Mouse (Mus musculus) liver, embryonic 12.5 days (tissue): ENCODE results near the gene Nme8. TPM values are rescaled to one million over a fixed set of nuclear protein-coding genes. Genes with fewer than 3 reads are reported as not detected.

Source experiments
- ATAC-seq: fragments of 200-750 bp; cut with Nextera tagmentation; 2 replicates; pipeline ENCODE4 v1.8.0; 2017; ENCODE audit warnings: moderate number of reproducible peaks, mild to moderate bottlenecking, moderate library complexity
- H3K27ac ChIP-seq: fragments of 300-500 bp; sonication (generic); 2 replicates; pipeline ENCODE4 v1.5.1; 2016; ENCODE audit warnings: mild to moderate bottlenecking
- H3K27me3 ChIP-seq: fragments of 300-500 bp; sonication (generic); replicated peaks from 2 replicates; pipeline ENCODE4 v1.6.1; 2016; ENCODE audit warnings: mild to moderate bottlenecking, moderate library complexity
- H3K36me3 ChIP-seq: fragments of 300-500 bp; sonication (generic); 2 replicates; pipeline ENCODE4 v1.6.1; 2016; ENCODE audit warnings: mild to moderate bottlenecking, moderate library complexity
- H3K4me1 ChIP-seq: fragments of 300-500 bp; sonication (generic); 2 replicates; pipeline ENCODE4 v1.6.1; 2016
- H3K4me2 ChIP-seq: fragments of 300-500 bp; sonication (generic); 2 replicates; pipeline ENCODE4 v1.6.1; 2016; ENCODE audit warnings: mild to moderate bottlenecking, moderate library complexity
- H3K4me3 ChIP-seq: fragments of 300-500 bp; sonication (generic); 2 replicates; pipeline ENCODE4 v1.5.1; 2016; ENCODE audit warnings: mild to moderate bottlenecking, moderate library complexity
- H3K9ac ChIP-seq: fragments of 300-500 bp; sonication (generic); 2 replicates; pipeline ENCODE4 v1.6.1; 2016; ENCODE audit warnings: mild to moderate bottlenecking, moderate library complexity
- H3K9me3 ChIP-seq: fragments of 300-500 bp; sonication (generic); replicated peaks from 2 replicates; pipeline ENCODE4 v1.6.1; 2016; ENCODE audit warnings: mild to moderate bottlenecking, moderate library complexity
- WGBS: fragments of 180-500 bp; shearing (Covaris S2); methylation state at CpG from one replicate; pipeline ENCODE4 v1.1.7; 2016; ENCODE audit not compliant: insufficient replicate concordance; 5-methylcytosine and 5-hydroxymethylcytosine counted together
- polyA plus RNA-seq: library from polyadenylated mRNA; unstranded; fragments of >200 nt; fragmentation: Nextera tagmentation; extraction: Ambion mirVana; gene quantifications from 2 replicates; pipeline ENCODE4 v1.2.1, GENCODE M21; 2016

Nme8 gene
- polyA plus RNA-seq, 1 experiment from 2014 or later, result not detected

DNA sequence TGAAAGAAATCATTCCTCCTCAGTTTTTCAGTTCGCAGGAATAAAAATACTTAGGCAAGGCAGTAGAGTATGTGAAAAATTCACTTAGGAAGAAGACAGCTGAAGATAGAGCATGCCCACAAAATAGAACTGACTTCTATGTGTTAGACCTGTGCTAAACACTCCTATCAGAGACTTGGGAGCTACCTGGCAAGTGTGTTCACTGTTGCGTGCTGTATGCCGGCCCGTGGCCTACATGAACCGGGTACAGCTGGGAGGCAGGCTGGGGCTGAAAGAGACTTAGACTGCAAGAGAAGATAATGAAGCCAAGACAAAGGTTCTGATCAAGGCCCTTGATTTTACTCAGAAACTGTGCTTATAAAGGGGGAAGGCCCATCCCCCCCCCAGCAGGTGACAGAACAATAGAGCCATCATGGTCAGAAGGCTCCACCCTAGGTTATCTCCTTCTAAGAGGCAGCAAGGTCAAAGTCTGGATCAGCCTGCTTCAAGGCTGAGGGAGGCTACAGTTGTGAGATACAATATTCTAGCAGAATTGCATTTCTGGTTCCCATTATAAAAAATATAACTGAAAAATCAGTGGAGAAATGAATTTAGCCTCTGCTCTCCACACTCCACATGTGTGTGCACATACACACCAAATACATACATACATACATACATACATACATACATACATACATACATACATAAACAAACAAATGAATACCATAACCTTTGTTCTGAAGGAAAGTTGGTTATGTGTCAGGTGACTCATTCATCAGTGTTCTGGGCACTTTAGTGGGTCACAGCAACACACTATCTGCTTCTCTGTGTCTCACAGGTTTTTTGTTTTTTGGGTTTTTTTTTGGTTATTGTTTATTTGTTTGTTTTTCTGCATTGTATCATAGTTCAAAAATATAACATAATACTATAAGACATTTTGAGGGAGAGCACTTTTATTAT lies 66.6 kb downstream of the Nme8 start:
- WGBS, result 70% methylated on average over 5 of the region's 5 CpGs

DNA sequence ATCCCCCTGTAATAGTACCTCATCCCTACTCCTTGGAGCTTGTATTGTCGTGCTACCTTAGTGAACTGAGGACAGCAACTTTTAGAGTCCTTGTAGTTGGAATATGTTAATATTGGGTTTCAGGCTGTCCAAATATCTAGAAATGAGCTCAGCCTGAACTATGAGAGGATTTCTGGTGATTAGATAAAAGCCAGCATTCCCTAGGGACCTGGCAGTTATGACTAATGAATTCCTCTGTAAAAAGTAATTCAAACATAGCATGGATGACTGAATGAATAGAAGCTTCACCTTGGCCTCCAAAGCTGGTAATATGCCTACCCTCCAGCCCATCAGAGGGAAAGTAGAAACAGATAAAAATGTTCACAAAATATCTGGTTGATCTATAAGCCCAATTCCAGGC lies 71.1 kb downstream of the Nme8 start:
- WGBS, result 72% methylated on average over 1 of the region's 1 CpGs
- no peak for ATAC-seq
- Histone ChIP-seq H3K27me3 (peaks cover 40% of the 10 kb centered on the region), H3K27ac (no peak overlapping the region), H3K4me3 (no peak overlapping the region), H3K9ac (no peak overlapping the region), H3K9me3 (no peaks in the 10 kb centered on the region), H3K36me3 (no peaks in the 10 kb centered on the region), H3K4me2 (no peak overlapping the region), H3K4me1 (peaks cover 41% of the 10 kb centered on the region)

More for the DNA sequence above, 66.6 kb downstream of the Nme8 start:
- Histone ChIP-seq H3K9me3 (no peaks in the 10 kb centered on the region), H3K4me3 (no peak overlapping the region), H3K27me3 (no peaks in the 10 kb centered on the region), H3K27ac (peak overlapping the region; percentile 36; the same call in 1 of the 2 replicates), H3K4me1 (peaks cover 26% of the 10 kb centered on the region), H3K9ac (no peak overlapping the region), H3K4me2 (no peak overlapping the region), H3K36me3 (no peaks in the 10 kb centered on the region)
- ATAC-seq, result peak; percentile 53; the same call in 1 of the 2 replicates

DNA sequence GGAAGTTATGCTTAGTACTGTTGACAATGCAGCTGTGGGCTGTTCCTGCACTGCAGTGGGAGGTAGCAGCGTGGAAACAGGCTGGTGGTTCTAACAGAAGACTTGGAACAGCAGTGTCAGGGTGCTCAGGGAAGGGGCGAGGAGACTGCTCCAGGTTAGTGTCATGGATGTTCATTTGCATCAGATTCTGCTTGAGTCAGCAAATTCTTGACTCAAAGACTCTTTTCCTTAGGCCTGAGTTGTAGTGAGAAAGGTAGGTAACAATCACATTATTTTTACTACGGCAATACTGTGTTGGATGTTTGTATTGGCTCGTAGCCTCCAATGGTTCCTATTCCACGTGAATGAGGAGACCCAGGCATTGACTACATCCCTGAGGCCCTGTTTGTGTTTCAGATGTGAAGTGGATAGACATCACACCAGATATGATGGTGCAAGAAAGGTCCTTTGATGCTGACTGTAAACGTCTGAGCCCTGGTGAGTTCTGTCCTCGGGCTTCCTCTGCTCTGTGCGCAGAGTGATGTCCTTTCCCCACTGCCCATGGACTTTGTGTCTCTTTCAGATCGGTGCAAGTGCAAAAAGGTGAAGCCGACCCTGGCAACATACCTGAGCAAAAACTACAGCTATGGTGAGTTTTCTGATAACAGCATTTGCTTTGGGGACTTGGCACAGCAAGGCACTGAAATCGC lies 72.8 kb downstream of the Nme8 start:
- H3K4me3 ChIP-seq, result no peak overlapping the region
- peaks cover 34% of the 10 kb centered on the region for H3K4me1 ChIP-seq
- WGBS, result 76% methylated on average over 11 of the region's 11 CpGs
- H3K36me3 ChIP-seq, result no peaks in the 10 kb centered on the region
- no peaks in the 10 kb centered on the region for H3K9me3 ChIP-seq
- H3K27ac ChIP-seq, result no peak overlapping the region
- no peak overlapping the region for H3K4me2 ChIP-seq
- peaks cover 48% of the 10 kb centered on the region for H3K27me3 ChIP-seq
- no peak for ATAC-seq
- no peak overlapping the region for H3K9ac ChIP-seq

DNA sequence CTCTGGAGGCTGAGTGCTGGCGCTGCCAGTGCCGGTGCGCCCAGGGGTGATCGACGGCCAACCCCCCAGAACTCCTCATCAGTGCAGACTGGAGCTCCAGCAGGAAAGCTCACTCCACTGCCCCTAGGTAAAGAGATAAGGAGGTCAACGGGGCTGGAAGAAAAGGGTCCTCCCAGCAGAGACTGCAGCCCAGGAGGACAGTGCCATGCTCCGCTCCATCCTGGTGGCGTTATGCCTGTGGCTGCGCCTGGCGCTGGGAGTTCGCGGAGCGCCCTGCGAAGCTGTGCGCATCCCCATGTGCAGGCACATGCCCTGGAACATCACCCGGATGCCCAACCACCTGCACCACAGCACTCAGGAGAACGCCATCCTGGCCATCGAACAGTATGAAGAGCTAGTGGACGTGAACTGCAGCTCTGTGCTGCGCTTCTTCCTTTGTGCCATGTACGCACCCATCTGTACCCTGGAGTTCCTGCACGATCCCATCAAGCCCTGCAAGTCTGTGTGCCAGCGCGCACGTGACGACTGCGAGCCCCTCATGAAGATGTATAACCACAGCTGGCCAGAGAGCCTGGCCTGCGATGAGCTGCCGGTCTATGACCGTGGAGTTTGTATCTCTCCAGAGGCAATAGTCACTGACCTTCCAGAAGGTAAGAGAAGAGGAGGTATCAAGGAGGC lies 74.2 kb downstream of the Nme8 start:
- Histone ChIP-seq H3K36me3 (no peaks in the 10 kb centered on the region), H3K27ac (no peak overlapping the region), H3K9me3 (no peaks in the 10 kb centered on the region), H3K9ac (peak overlapping the region; percentile 59), H3K4me3 (peak overlapping the region; percentile 59), H3K4me1 (peaks cover 41% of the 10 kb centered on the region), H3K4me2 (peak overlapping the region; percentile 87), H3K27me3 (peaks cover 48% of the 10 kb centered on the region)
- ATAC-seq, result no peak
- WGBS, result 24% methylated on average over 30 of the region's 30 CpGs

DNA sequence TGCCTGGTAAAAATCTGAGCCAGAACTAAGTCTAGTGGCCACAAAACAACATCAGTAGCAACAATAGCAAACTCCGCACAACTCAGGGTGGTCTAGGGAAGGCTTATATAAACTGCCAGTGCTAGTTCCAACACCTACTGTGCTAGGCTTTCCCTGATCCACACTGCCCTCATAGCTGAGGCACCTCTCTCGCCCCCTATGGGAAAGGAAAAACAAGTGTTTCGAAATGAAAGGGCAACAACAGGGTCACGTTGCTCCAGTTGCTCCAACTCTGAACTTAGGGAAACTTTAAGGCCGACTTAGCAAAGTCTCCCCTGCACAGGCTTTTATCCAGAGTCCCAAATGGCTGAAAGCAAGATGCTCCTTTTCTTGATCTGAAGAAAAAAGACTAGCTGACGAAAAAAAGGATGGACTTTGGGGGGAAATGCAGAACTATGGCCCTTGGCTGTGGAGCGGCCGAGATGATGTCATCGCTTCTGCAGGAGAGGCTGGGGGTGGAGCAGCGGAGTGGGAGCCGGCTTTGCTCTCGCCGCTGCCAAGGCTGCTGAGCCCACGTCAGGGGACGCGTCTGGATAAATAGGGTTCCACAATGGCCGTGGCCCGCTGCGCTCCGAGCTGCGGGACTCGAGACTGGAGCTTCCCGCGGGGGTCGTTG lies 74.9 kb downstream of the Nme8 start, which contains the start of gene Sfrp4:
Gene Sfrp4 (plus strand): TSS at position 532 of the 655 bp plus-strand sequence.
- Histone ChIP-seq H3K9ac (peak within 1 kb of the TSS; percentile 59), H3K4me3 (peak within 1 kb of the TSS; percentile 59), H3K4me1 (peaks cover 39% of the 10 kb centered on the region), H3K27me3 (peaks cover 48% of the 10 kb centered on the region), H3K9me3 (no peaks in the 10 kb centered on the region), H3K27ac (no peak within 1 kb of the TSS), H3K4me2 (peak within 1 kb of the TSS; percentile 87), H3K36me3 (no peaks in the 10 kb centered on the region)
- WGBS, result 4% methylated on average over 25 of the region's 25 CpGs
- ATAC-seq, result peak; percentile 64

DNA sequence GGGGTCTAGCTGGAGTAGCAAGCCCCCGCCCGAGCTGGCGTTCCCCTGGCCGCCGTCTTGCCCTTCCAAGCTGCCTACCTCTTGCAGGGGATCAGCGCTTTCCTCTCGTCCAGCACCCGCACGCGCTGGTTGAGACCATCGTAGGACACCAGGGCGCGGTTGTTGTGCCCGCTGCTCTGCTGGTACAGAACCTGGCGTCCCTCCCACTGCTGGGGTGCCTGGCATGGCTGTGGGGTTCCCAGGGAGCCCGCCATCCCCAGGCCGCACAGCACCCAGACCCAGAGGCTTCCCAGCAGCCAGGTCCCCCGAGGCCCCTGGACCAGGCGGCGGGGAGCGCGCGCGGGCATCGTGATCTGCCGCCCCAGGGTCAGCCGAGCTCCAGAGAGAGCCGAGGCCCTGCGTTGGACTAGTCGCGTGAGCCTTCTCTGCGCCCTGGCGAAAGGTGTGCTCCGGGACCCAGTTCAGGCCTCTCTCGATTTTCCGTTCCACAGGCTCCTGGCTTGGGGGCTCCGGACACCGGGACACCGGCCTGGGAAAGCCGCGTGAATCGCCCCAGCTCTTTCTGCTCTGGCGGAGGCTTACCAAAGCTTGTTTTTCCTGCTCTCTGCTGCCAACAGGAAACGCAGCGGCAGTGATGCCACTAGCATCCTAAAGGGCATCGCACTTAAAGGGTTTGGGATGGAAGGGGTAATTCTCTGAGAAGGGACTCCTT lies 78.2 kb downstream of the Nme8 start, which contains the start of gene Epdr1:
Gene Epdr1 (minus strand): TSS at position 712 of the 712 bp plus-strand sequence.
- under 1% methylated on average over 46 of the region's 46 CpGs for WGBS
- H3K36me3 ChIP-seq, result no peaks in the 10 kb centered on the region
- peak; percentile 75 for ATAC-seq
- H3K27ac ChIP-seq, result peak within 1 kb of the TSS; percentile 66
- H3K4me1 ChIP-seq, result peaks cover 33% of the 10 kb centered on the region
- peak within 1 kb of the TSS; percentile 73 for H3K4me3 ChIP-seq
- peaks cover 37% of the 10 kb centered on the region for H3K27me3 ChIP-seq
- H3K9ac ChIP-seq, result peak within 1 kb of the TSS; percentile 80
- H3K4me2 ChIP-seq, result peak within 1 kb of the TSS; percentile 93
- no peaks in the 10 kb centered on the region for H3K9me3 ChIP-seq

DNA sequence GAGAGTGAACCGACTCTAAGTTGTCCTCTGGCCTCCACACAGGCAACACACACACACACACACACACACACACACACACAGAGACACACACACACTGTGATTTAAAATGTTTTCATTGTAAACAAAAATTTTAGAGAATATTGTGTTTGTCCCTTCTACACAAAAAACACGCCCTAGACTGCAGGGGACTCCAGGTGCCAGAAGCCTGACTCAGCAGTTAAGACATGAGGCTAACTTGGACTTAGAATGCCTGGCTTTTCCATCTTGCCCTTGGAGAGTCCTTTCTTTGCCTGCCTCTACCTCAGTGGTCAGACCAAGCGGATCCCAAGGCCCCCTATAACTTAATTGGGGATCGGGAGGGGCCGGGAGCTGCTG lies 78.8 kb downstream of the Nme8 start:
- Histone ChIP-seq H3K27ac (peak overlapping the region; percentile 66), H3K36me3 (no peaks in the 10 kb centered on the region)
- WGBS, result 11% methylated on average over 5 of the region's 5 CpGs

DNA sequence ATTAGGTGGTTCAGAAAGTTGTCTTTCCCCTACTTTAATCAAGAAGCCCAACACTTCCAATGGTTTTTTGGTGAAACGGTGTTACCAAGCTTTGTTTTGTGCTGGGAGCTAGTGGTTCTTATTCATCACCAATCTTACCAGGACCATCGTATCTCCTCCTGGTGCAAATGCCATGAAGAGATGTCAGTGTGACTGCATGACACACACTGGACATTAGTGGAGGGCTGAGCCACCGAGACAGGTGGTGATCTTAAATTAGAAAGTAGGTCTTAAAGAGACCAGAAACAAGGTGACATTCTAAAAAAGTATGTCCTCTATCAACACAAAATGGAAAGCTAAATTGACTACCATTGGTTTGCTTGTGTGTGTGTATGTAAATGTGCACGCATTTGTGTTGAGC lies 79.5 kb downstream of the Nme8 start:
- H3K4me1 ChIP-seq, result peaks cover 24% of the 10 kb centered on the region
- peaks cover 25% of the 10 kb centered on the region for H3K27me3 ChIP-seq
- no peak overlapping the region for H3K27ac ChIP-seq
- peak overlapping the region; percentile 93 for H3K4me2 ChIP-seq
- H3K36me3 ChIP-seq, result no peaks in the 10 kb centered on the region
- no peak for ATAC-seq
- 72% methylated on average over 4 of the region's 4 CpGs for WGBS
- peak overlapping the region; percentile 73 for H3K4me3 ChIP-seq
- H3K9me3 ChIP-seq, result no peaks in the 10 kb centered on the region
- H3K9ac ChIP-seq, result peak overlapping the region; percentile 80; the same call in 1 of the 2 replicates

More for the DNA sequence above, 78.8 kb downstream of the Nme8 start:
- Histone ChIP-seq H3K4me3 (peak overlapping the region; percentile 73), H3K4me2 (peak overlapping the region; percentile 93), H3K4me1 (peaks cover 32% of the 10 kb centered on the region), H3K9me3 (no peaks in the 10 kb centered on the region), H3K27me3 (peaks cover 32% of the 10 kb centered on the region), H3K9ac (peak overlapping the region; percentile 80)
- peak; percentile 69 for ATAC-seq

DNA sequence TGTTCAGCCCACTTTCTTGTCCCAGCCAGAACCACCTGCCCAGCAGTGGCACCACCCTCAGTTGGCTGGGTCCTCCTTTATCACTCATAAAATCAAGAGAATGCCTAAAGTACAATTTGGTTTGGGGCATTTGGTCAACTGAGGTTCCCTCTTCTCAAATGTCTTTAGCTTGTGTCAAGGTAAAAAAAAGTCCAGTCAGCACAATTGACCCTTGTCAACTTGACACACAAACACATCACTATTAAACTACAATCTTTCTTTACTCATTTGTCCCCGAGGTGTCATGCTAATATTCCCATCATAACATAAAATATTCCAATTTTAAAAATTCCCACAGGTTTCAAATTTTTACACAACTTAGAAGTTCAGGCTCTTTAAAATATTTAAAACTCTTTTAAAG lies 83.3 kb downstream of the Nme8 start:
- Histone ChIP-seq H3K9me3 (no peaks in the 10 kb centered on the region), H3K27ac (no peak overlapping the region), H3K4me3 (no peak overlapping the region), H3K4me1 (peaks cover 11% of the 10 kb centered on the region), H3K27me3 (no peaks in the 10 kb centered on the region), H3K36me3 (no peaks in the 10 kb centered on the region), H3K9ac (no peak overlapping the region), H3K4me2 (no peak overlapping the region)
- WGBS, result 62% methylated on average over 1 of the region's 1 CpGs
- ATAC-seq, result no peak

DNA sequence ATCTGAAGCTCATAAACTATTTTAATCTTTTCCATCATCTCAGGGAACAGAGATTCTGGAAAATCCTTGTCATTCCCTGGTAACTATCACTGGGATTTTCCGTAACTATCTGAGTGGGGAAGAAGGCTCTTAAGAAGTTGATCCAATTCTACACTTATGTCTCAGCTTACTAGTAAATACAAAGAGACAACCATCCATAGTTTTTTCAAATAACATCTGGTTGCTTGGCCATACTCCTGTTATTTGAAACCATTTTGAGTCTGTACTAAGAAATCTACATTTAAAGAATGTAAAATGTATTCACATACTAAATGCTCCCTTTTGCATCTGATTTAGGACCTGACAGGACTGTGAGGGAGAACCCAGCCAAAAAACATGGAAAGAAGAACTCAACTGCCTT lies 84.2 kb downstream of the Nme8 start:
- Histone ChIP-seq H3K36me3 (no peaks in the 10 kb centered on the region), H3K4me1 (peaks cover 3% of the 10 kb centered on the region; the same call in 1 of the 2 replicates), H3K9ac (no peak overlapping the region), H3K27me3 (no peaks in the 10 kb centered on the region), H3K4me3 (no peak overlapping the region), H3K9me3 (no peaks in the 10 kb centered on the region), H3K27ac (no peak overlapping the region), H3K4me2 (no peak overlapping the region)
- ATAC-seq, result no peak
- 74% methylated on average over 1 of the region's 1 CpGs for WGBS

DNA sequence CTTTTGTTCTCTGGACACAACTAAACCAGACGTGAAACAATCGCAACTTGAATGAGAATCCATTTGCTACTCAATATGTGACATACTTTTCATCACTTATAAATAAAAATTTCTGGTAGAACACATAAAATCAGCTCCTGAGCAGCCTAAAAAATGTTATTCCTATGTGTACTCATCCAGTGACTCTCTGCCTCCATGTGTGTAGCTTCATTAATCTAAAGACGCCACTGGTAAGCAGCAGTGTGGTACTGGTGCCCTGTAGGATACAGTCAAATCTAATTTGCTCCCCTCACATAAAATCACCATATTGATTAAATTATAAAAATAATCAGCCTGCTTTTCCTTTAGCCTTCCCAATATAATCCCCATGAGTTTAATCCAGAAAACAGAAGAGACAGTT lies 84.6 kb downstream of the Nme8 start:
- H3K27ac ChIP-seq, result no peak overlapping the region
- no peaks in the 10 kb centered on the region for H3K36me3 ChIP-seq
- H3K4me2 ChIP-seq, result no peak overlapping the region
- H3K9me3 ChIP-seq, result no peaks in the 10 kb centered on the region
- H3K4me3 ChIP-seq, result no peak overlapping the region
- H3K27me3 ChIP-seq, result no peaks in the 10 kb centered on the region
- H3K9ac ChIP-seq, result no peak overlapping the region
- 77% methylated on average over 3 of the region's 3 CpGs for WGBS
- no peak for ATAC-seq
- H3K4me1 ChIP-seq, result peaks cover 3% of the 10 kb centered on the region; the same call in 1 of the 2 replicates
